Mouse (Mus musculus) ES-E14 (cell line): ENCODE results near the gene Kdm4a.

Experiments used
- CHD2 ChIP-seq: IDR thresholded peaks from 2 replicates; pipeline ENCODE4 v1.6.1; 2014; ENCODE audit warnings: mild to moderate bottlenecking, low read depth, low read length, inconsistent platforms
- HCFC1 ChIP-seq: IDR thresholded peaks from 2 replicates; pipeline ENCODE4 v1.6.1; 2012; ENCODE audit warnings: low read length, inconsistent platforms, borderline replicate concordance; ENCODE audit not compliant: insufficient read depth
- MAFK ChIP-seq: IDR thresholded peaks from 2 replicates; pipeline ENCODE4 v1.6.1; 2014; ENCODE audit warnings: mild to moderate bottlenecking, low read depth, low read length, inconsistent platforms; ENCODE audit not compliant: insufficient read depth
- ZC3H11A ChIP-seq: IDR thresholded peaks from 2 replicates; pipeline ENCODE4 v1.6.1; 2012; ENCODE audit warnings: low read depth, mild to moderate bottlenecking, inconsistent platforms, low read length, borderline replicate concordance
- ZNF384 ChIP-seq: IDR thresholded peaks from 2 replicates; pipeline ENCODE4 v1.6.1; 2012; ENCODE audit warnings: low read depth, low read length, inconsistent platforms

DNA sequence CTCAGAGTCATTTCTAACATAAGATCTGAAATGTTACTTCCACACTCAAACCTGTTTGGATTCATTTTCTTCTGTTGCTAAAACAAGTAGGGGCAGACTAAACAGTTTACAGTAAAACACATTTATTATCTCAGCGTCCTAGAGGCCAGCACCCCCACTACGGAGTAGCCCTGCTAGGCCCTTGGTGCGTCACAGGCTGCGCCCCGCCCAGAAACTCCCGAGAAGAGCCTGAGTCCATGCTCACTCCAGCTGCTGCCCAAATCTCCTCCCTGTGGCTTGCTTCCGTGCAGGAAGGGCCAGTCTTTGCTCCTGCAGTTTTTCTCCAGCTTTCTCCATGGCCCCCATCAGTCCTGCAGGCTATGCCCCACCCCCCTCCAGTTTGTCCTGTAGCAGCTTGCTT, 71.1 kb downstream of the Kdm4a start:
- TF ChIP-seq CHD2, result no peak
- TF ChIP-seq HCFC1, result no peak
- no peak for TF ChIP-seq ZNF384
- no peak for TF ChIP-seq MAFK
- TF ChIP-seq ZC3H11A, result no peak
